18 mouse cellular contexts compared by ENCODE assay signal in genomic region chr8:54894180-54894579, GRCm38 (mm10). TPM values are rescaled to one million over a fixed set of nuclear protein-coding genes. Genes with fewer than 3 reads are reported as not detected.
A peak's percentile ranks its signal among the peaks of the same experiment; 100 is the strongest.
DNase-seq lines count a peak whose midpoint lies in the region; ATAC-seq and TF ChIP-seq lines count a peak whose summit lies in the region.
"Had no signal": no experiment of that assay in that cellular context is flagged by ENCODE, and none has a peak within 500 bp of the region (broad histone marks: within the 10 kb centered on the region; RNA-seq: fewer than 3 reads in every experiment).

No protein-coding gene starts in this region.

- no peak for TF ChIP-seq POLR2A in brain, embryonic 14.5 days (IDR thresholded peaks at IDR 0.05; ENCODE audit: borderline replicate concordance, extremely low read depth, insufficient read depth, insufficient read length, poor library complexity, severe bottlenecking)

- H3K4me3 ChIP-seq in forebrain, embryonic 14.5 days (ENCODE audit: low read depth, low read length) = no peak overlapping the region
- no peak overlapping the region for H3K4me3 ChIP-seq in forebrain, embryonic 12.5 days (replicated peaks)
- no peak overlapping the region for H3K4me3 ChIP-seq in forebrain, embryonic 16.5 days (replicated peaks; ENCODE audit: low read length)
- H3K4me3 ChIP-seq: embryonic facial prominence, embryonic 10.5 days; embryonic facial prominence, embryonic 12.5 days had no signal

- no peaks in the 10 kb centered on the region for H3K36me3 ChIP-seq in forebrain, embryonic 14.5 days (ENCODE audit: control insufficient read depth, insufficient read depth, low read length)
- H3K36me3 ChIP-seq in forebrain, embryonic 12.5 days (replicated peaks) = no peaks in the 10 kb centered on the region
- no peaks in the 10 kb centered on the region for H3K36me3 ChIP-seq in forebrain, embryonic 16.5 days (ENCODE audit: control insufficient read depth, insufficient read depth)
- H3K36me3 ChIP-seq: embryonic facial prominence, embryonic 10.5 days; embryonic facial prominence, embryonic 12.5 days had no signal

- intact Hi-C loops in gastrocnemius, postnatal 14 days (cut with DNase I; ENCODE audit: low total_unique reads) = no loop called here

- H3K9ac ChIP-seq in forebrain, embryonic 14.5 days (ENCODE audit: low read length) = no peak overlapping the region
- no peak overlapping the region for H3K9ac ChIP-seq in forebrain, embryonic 12.5 days
- H3K9ac ChIP-seq in forebrain, embryonic 16.5 days (replicated peaks; ENCODE audit: low read depth, low read length) = no peak overlapping the region
- H3K9ac ChIP-seq: embryonic facial prominence, embryonic 12.5 days had no signal

- H3K4me1 ChIP-seq in forebrain, embryonic 14.5 days (ENCODE audit: control insufficient read depth, insufficient read depth, low read length) = no peaks in the 10 kb centered on the region
- no peaks in the 10 kb centered on the region for H3K4me1 ChIP-seq in forebrain, embryonic 12.5 days
- H3K4me1 ChIP-seq in forebrain, embryonic 16.5 days (replicated peaks; ENCODE audit: control insufficient read depth, insufficient read depth, low read length) = no peaks in the 10 kb centered on the region
- H3K4me1 ChIP-seq: embryonic facial prominence, embryonic 10.5 days; embryonic facial prominence, embryonic 12.5 days had no signal

- DNase-seq in forebrain, embryonic 14.5 days (ENCODE audit: low spot score) = peak; percentile 55
- peak; percentile 59 for DNase-seq in brain, embryonic 14.5 days (ENCODE audit: low read depth)
- DNase-seq in gastrocnemius, postnatal 14 days = no peak
- DNase-seq in urinary bladder, postnatal 14 days (ENCODE audit: low spot score) = no peak
- DNase-seq: adrenal gland, adult 2 months; adrenal gland, postnatal 10 days; adrenal gland, postnatal 25 days; cerebellum, adult 11-12 months; cerebellum, adult 2 months; cerebellum, adult 9-10 months; cerebellum, postnatal 10 days; cerebellum, postnatal 25 days had no signal

- H3K27ac ChIP-seq in forebrain, embryonic 14.5 days (ENCODE audit: low read depth, low read length) = no peak overlapping the region
- H3K27ac ChIP-seq in forebrain, embryonic 12.5 days = no peak overlapping the region
- no peak overlapping the region for H3K27ac ChIP-seq in forebrain, embryonic 16.5 days (ENCODE audit: low read length)
- H3K27ac ChIP-seq: embryonic facial prominence, embryonic 10.5 days; embryonic facial prominence, embryonic 12.5 days had no signal

- H3K4me2 ChIP-seq in forebrain, embryonic 14.5 days (ENCODE audit: low read length) = no peak overlapping the region
- no peak overlapping the region for H3K4me2 ChIP-seq in forebrain, embryonic 12.5 days
- no peak overlapping the region for H3K4me2 ChIP-seq in forebrain, embryonic 16.5 days (ENCODE audit: low read length)
- H3K4me2 ChIP-seq: embryonic facial prominence, embryonic 12.5 days had no signal

- 70% methylated on average over 1 of the region's 1 CpGs for WGBS in forebrain, embryonic 14.5 days
- WGBS in forebrain, embryonic 12.5 days = 92% methylated on average over 1 of the region's 1 CpGs
- 53% methylated on average over 1 of the region's 1 CpGs for WGBS in forebrain, embryonic 16.5 days

- TF ChIP-seq CTCF in brain, embryonic 14.5 days (IDR thresholded peaks at IDR 0.05; ENCODE audit: borderline replicate concordance, extremely low read depth, insufficient read depth, insufficient read length) = no peak

- no peaks in the 10 kb centered on the region for H3K27me3 ChIP-seq in forebrain, embryonic 14.5 days (replicated peaks; ENCODE audit: control insufficient read depth, insufficient read depth, low read length)
- H3K27me3 ChIP-seq in forebrain, embryonic 12.5 days = no peaks in the 10 kb centered on the region
- no peaks in the 10 kb centered on the region for H3K27me3 ChIP-seq in forebrain, embryonic 16.5 days (replicated peaks; ENCODE audit: control insufficient read depth, insufficient read depth, low read length)
- H3K27me3 ChIP-seq: embryonic facial prominence, embryonic 12.5 days had no signal

- ATAC-seq in forebrain, embryonic 14.5 days = peak; percentile 26; the same call in 1 of the 2 replicates
- ATAC-seq in forebrain, embryonic 12.5 days (ENCODE audit: low FRiP score) = no peak
- 0 out of 2 replicates have a peak, but pooled peaks have one; percentile 26 for ATAC-seq in forebrain, embryonic 16.5 days

- no peaks in the 10 kb centered on the region for H3K9me3 ChIP-seq in forebrain, embryonic 14.5 days (replicated peaks; ENCODE audit: control insufficient read depth, low read length)
- H3K9me3 ChIP-seq in forebrain, embryonic 12.5 days = no peaks in the 10 kb centered on the region
- no peaks in the 10 kb centered on the region for H3K9me3 ChIP-seq in forebrain, embryonic 16.5 days (ENCODE audit: control insufficient read depth, low read length)
- H3K9me3 ChIP-seq: embryonic facial prominence, embryonic 10.5 days; embryonic facial prominence, embryonic 12.5 days had no signal

RNA-seq across cellular contexts. Expression of gene Wdr17, which starts 7.2 kb away (rescaled TPM):
- polyA plus RNA-seq in forebrain, embryonic 14.5 days (2014; fragmentation: Nextera tagmentation; extraction: Ambion mirVana) = 13.1 and 15.3 TPM in 2 replicates
- polyA plus RNA-seq in forebrain, embryonic 12.5 days (2016; fragmentation: Nextera tagmentation; extraction: Ambion mirVana) = 6.8 and 7.2 TPM in 2 replicates
- polyA plus RNA-seq in brain, embryonic 14.5 days (2012; rRNA removed) = 11.8 and 13.2 TPM in 2 replicates
- 15.9 and 19.2 TPM in 2 replicates for polyA plus RNA-seq in forebrain, embryonic 16.5 days (2015; fragmentation: Nextera tagmentation; extraction: Ambion mirVana)
- total RNA-seq in gastrocnemius, postnatal 14 days (2021) = under 1 TPM; 0.18 to 0.35 TPM
- total RNA-seq: MEL had no signal
- polyA plus RNA-seq: adrenal gland, adult 2 months; C2C12 had no signal

Comparison
In these comparisons a context has a peak if more than half of its experiments do, and no peak if none do; other contexts are left out.
1. DNase-seq: peak in forebrain, embryonic 14.5 days (single experiment) and brain, embryonic 14.5 days (single experiment); none in gastrocnemius, postnatal 14 days (single experiment) and urinary bladder, postnatal 14 days (single experiment).